Mouse (Mus musculus) spleen, postnatal 14 days (tissue): ENCODE measurements at regions not wholly inside any gene's neighbourhood (a gene's known extent, or its start where the extent isn't known, plus 50 kb on each side); places are given as distances from the start of the nearest gene placed in this dataset.

Experiments used
- DNase-seq, 2 experiments: peaks; one replicate each; pipeline ENCODE4 v3.0.0; 2021 to 2022; ENCODE audit warnings: low spot score in 2 of 2

GRCm38 (mm10) chr7:70219310-70219709, 147.2 kb downstream of the Nr2f2 start:
- DNase-seq: no peak

GRCm38 (mm10) chr7:70217137-70217536, 149.4 kb downstream of the Nr2f2 start:
- DNase-seq: no peak

- no peak for DNase-seq
Observed at GRCm38 (mm10) chr7:70213970-70214520, 152.5 kb downstream of the Nr2f2 start.

GRCm38 (mm10) chr7:70205900-70206299, 160.6 kb downstream of the Nr2f2 start:
- DNase-seq: no peak

GRCm38 (mm10) chr7:70200188-70200587, 166.3 kb downstream of the Nr2f2 start:
- no peak for DNase-seq

GRCm38 (mm10) chr7:70178956-70179355, 187.6 kb downstream of the Nr2f2 start:
- DNase-seq: no peak

GRCm38 (mm10) chr7:70178006-70178405, 188.5 kb downstream of the Nr2f2 start:
- DNase-seq: no peak

GRCm38 (mm10) chr7:70176686-70177259, 189.8 kb downstream of the Nr2f2 start:
- DNase-seq: no peak

GRCm38 (mm10) chr7:70176086-70176485, 190.4 kb downstream of the Nr2f2 start:
- no peak for DNase-seq

GRCm38 (mm10) chr7:70172431-70172830, 194.1 kb downstream of the Nr2f2 start:
- no peak for DNase-seq

GRCm38 (mm10) chr7:70171456-70171855, 195.1 kb downstream of the Nr2f2 start:
- DNase-seq: no peak

- DNase-seq: no peak
Observed at GRCm38 (mm10) chr7:70168080-70168479, 198.5 kb downstream of the Nr2f2 start.

- DNase-seq: no peak
Observed at GRCm38 (mm10) chr7:70166081-70166480, 200.5 kb downstream of the Nr2f2 start.

- no peak for DNase-seq
Observed at GRCm38 (mm10) chr7:70165501-70165900, 201.0 kb downstream of the Nr2f2 start.

GRCm38 (mm10) chr7:70164691-70165193, 201.8 kb downstream of the Nr2f2 start:
- DNase-seq: no peak

- no peak for DNase-seq
Observed at GRCm38 (mm10) chr7:70158531-70158930, 208.0 kb downstream of the Nr2f2 start.

- no peak for DNase-seq
Observed at GRCm38 (mm10) chr7:70144726-70145271, 221.7 kb downstream of the Nr2f2 start.

- DNase-seq: no peak
Observed at GRCm38 (mm10) chr7:70136837-70137236, 229.7 kb downstream of the Nr2f2 start.

- no peak for DNase-seq
Observed at GRCm38 (mm10) chr7:70135416-70135815, 231.1 kb downstream of the Nr2f2 start.

- DNase-seq: no peak
Observed at GRCm38 (mm10) chr7:70129963-70130362, 236.6 kb downstream of the Nr2f2 start.

- DNase-seq: no peak
Observed at GRCm38 (mm10) chr7:70122818-70123217, 243.7 kb downstream of the Nr2f2 start.

GRCm38 (mm10) chr7:70119517-70119916, 247.0 kb downstream of the Nr2f2 start:
- no peak for DNase-seq

- DNase-seq: no peak
Observed at GRCm38 (mm10) chr7:70118971-70119370, 247.6 kb downstream of the Nr2f2 start.
